Mouse (Mus musculus): ENCODE measurements around the gene U2af2.
"Not testable (repeated sequence)": the region's sequence is repeated elsewhere in the genome, so short reads cannot be mapped to it uniquely, and the experiment has no call there.

Gene U2af2

DNA sequence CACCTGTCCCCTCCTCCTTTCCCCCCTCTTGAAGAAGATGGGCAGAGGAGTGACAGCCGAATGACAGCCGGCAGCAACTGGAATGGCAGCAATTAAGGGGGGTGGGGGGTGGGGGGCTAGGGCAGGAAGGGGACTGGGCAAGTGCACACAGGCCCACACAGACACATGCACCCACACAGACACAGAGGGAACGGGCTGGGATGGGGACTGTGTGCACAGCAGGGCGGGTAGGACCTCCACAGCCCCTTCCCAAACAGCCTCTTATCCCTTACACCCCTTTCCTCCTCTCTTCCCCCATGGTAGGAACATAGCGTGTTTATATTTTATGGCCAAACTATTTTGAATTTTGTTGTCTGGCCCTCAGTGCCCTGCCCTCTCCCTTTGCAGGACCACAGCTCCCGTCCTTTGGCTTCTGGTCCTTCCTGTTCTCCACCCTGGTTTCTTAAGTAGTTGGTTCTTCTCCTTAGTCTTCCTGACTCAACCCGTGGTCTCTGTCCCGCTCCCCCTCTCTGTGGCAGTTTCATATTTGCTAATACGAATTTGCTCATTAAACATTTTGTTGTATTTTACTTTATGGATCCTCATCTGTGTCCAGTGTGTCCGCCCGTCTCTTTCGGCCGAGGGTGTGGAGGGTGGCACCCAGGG lies 17.5 kb downstream of the U2af2 start:
- not testable (repeated sequence) for DNase-seq

DNA sequence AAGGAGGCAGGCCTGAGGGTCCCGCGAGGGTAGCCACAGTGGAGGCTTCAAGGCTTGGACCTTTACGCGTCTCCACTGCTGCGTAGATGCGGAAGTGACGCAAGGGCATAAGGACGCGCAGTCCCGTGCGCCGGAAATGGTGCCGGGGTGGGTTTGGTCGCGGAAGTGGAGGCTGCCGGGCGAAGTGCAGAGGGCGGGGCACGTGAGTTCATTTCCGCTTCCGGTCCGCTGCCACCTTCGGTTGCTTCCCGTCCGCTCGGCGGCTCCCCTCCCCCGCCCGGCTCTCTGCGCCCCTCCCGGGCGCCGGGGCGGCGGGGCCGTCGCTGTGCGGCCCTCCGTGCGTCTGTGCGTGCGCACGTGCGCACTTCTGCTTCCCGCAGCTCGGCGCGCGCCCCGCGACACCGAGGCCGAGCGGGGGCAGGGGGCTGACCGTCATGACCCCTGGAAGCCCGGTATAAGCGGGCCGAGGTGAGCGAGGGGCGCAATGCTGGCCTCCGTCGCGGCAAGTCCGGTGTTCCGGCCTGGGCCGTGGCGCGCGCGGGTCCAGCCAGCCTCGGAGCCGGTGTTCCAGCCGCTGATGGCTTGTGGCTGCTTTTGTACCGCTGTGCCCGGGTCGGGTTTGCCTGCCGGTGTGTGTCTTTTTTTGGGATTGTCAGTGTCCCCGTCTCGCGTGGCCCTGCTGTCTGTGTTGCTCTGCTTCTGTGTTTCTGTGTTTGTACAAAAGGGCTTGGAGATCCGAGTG lies 18.2 kb downstream of the U2af2 start, which contains the start of gene Epn1:
TSS of gene Epn1 (plus strand) at position 226 of the 742 bp plus-strand sequence.
- DNase-seq, result peak; percentile 96

DNA sequence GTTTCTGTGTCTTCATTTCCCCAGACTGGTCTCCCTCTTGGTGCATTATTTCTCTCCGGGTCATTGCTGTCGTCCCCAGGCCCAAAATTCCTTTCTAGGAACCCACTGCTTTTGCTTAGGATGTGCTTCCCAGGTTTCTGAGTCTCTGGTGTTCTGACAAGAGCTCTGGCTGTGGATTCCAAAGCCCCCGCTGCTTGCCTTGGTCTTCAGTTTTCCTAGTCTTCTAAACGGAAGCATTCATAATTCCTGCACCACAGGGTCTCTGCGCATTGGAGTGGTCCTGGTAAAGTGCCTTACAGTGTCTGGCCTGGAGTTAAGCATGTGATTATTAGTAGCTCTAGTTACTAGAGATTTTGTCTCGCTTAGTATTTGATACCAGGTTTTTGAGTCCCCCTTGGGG lies 18.9 kb downstream of the U2af2 start:
- DNase-seq, result no peak

DNA sequence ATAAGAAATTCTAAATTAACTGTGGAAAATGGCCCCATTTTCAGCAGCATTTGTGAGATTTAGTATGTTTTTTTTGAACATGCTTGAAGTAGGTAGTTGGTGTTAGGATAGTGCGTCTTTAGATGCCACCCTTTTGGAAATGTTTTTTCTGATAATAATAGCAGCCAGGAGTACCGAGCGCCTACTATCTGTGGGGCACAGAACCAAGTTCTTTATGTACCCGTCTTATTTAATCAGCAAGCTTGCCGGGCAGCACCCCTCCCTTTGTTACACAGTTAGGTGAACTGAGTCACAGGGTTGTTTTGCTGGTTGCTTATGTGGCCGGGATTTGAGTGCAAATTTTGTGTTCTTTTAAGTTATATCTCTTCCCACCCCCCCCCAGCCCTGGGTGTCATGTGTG lies 19.3 kb downstream of the U2af2 start:
- no peak for DNase-seq

DNA sequence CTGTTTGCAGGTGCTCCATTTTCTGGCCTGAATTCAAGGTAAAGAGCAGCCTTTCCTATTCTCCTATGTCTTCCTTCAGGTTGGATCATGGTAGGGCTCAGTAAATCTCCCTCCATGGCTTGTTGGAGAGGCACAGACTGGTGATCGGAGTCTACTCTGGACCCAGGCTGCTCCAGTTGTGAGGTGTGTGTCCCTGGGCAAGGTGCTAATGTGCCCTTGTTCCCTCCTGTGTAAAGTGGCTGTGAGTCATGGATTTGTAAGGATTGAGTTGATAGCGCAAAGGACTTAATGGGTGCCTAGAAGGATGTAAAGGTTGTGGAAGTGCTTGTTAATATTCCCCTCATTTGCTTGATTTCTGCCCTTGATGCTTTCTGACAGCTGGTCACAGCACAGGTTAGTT lies 20.0 kb downstream of the U2af2 start:
- DNase-seq, result no peak

DNA sequence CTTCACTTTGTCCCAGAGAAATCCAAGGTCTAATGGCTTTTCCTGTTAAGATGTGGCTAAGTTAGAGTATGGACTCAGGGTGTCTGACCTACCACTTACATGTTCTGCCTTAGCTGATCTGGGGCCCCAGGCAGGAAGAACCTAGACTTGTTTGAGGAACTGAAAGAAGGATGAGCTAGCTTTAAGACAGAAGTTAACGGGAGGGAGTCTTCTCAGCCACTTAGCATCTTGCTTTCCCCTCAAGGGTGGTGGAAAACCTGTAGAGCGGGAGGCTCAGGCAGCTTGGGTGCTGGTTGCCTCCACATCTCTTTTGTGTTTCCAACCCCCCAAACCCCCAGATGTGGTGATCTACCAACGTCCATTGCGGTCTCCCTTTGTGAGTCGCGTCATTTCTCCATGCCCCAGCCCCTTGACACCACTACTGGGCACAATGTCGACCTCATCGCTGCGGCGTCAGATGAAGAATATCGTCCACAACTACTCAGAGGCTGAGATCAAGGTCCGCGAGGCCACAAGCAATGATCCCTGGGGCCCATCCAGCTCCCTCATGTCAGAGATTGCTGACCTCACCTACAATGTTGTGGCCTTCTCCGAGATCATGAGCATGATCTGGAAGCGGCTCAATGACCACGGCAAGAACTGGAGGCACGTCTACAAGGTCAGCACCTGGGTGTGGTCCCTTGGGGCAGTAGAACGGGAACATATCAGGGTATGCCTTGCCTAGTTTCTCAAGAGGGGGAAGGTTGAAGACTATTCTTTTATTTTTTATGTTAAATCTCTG lies 21.6 kb downstream of the U2af2 start:
- no peak for DNase-seq

DNA sequence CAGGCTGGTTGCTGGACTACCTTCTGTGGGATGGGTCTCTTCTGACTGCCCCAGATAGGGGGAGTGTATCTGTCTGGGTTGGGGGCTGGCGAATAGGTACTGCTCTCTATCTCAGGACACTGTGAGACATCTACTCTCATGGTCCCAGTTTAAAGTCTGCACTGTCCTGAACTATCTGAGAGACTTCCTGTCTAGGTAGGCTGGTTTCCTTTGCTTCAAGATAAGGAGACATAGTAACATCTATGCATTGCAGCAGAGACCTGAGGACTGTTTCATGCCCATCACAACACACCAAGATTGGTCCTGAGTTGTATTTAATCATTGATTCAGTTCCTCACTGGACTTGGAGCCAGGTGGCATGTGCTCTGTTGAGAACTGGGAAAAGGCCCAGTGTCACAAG lies 23.6 kb downstream of the U2af2 start:
- no peak for DNase-seq

DNA sequence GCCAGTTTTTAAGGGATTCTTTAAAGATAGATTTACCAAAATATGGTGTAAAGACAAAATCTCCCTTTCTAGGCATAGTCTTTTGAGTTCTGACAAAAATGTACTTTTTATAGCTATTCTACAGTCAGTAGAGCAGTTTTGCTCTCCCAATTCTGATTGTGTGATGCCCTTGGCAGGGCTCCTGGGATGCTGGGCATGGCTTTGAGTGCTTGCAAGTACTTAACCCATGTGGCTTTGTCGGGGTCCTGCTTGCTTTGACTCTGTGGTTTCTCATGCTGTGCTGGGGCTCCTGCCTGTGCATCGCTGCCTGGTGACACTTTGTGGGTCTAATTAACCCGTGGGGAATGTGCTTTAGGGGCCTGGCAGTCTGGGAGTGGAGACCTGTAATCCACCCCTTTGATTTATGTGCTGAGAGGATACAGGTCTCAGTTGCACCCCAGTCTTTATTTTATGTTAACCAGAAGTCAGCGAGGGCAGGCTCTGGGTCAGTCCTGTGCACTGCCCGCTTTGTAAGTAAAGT lies 25.0 kb downstream of the U2af2 start:
- DNase-seq, result no peak

DNA sequence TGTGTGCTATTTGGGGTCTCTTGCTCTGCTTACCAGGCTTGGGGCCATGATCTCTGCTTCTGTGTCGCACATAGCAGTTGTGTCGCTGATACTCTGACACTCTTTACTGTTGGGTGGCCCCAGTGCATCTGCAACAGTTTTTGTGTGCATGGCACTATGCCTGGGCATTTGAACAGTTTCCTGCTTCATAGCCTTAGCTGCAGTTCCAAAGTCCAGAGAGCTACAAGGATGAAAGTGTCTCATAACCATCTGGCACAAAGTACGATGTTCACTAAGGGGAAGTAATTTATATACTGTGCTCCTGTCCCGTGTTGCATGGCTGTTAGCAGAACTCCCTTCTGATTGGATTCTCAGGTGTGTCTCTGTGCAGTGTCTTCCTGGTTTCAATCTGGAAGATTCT lies 25.9 kb downstream of the U2af2 start:
- DNase-seq, result no peak

DNA sequence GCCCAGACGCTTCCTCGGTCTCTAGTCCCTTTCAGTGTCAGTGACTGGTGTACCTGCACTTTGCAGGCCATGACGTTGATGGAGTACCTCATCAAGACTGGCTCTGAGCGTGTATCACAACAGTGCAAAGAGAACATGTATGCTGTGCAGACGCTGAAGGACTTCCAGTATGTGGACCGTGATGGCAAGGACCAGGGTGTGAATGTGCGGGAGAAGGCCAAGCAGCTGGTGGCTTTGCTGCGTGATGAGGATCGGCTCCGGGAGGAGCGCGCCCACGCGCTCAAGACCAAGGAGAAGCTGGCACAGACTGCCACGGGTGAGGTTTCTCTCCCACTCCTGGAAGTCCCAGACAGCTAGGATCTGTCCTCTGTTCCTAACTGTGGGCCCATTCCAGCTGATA lies 27.9 kb downstream of the U2af2 start:
- DNase-seq, result no peak

DNA sequence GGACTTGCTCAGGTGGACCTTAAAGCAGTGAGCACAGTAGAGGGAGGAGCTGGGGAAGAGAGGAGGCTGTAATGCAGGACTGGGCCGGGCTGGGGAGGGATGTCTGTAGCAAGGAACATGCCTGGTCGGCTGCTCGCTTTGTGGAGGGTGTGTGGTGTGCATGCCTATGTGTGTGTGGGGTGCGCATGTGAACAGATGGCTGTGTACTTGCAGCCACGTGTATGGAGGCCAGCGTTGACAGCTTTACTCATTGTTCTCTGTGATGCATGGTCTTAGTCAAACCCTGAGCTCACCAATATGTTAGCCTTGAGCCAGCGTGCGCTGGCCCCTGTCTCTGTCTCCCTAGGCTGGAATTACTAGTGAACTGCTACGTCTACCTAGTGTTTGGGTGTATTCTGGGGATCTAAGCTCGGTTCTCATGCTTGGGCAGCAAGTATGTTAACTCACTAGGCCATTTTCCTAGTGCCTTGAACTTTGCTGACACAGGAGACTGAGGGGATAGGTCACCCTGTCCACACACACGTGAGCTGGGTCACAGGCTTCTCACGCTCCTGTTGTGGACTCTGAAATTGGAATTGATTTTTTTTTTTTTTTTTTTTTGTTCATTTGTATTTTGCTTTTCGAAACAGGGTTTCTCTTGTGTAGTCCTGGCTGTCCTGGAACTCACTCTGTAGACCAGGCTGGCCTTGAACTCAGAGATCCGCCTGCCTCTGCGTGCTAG lies 29.2 kb downstream of the U2af2 start:
- no peak for DNase-seq

DNA sequence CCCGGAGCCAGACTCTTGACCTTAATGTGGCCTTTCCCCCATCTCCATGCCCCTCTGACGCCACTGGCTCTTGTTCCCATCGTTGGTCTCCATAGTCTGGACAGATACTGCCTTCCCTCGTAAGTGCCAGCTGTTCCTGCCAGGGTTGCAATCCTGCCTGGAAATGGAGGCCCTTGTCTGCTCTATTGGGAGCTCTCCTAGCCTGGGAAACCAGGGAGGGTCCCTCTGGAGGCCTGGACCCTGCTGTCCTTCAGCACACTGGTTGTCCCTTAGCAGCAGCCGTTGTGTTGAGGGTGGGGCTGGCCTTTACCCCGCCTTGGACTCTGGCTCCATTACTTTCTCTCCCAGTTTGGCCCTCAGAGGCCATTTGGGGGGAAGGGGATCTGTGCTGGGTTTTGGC lies 30.4 kb downstream of the U2af2 start:
- DNase-seq, result no peak

DNA sequence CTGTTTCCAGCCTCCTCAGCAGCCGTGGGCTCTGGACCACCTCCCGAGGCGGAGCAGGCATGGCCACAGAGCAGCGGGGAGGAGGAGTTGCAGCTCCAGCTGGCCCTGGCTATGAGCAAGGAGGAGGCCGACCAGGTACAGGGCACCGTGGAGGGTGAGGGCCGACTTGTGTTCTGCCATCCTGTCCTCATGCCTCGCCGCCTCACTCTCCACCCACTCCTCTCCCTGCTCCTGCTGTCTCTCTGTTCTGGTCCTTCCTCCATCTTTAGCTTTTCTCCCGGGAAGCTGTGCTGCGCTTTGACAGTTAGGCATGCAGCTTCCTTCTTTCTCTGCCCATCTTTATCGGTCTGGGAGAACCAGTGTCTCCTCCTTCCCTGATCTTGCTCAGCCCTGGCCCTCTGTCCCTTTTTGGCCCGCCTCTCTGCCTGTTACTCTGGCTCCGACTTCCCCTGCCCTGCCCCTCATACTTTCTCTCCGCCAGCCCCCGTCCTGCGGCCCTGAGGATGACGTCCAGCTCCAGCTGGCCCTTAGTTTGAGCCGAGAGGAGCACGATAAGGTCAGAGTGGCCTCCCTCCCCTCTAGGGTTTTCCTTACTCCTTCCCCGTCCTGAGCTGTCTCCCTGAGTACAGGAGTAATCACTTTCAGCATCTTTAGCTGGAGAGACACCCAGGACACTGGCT lies 31.0 kb downstream of the U2af2 start:
- DNase-seq, result no peak

DNA sequence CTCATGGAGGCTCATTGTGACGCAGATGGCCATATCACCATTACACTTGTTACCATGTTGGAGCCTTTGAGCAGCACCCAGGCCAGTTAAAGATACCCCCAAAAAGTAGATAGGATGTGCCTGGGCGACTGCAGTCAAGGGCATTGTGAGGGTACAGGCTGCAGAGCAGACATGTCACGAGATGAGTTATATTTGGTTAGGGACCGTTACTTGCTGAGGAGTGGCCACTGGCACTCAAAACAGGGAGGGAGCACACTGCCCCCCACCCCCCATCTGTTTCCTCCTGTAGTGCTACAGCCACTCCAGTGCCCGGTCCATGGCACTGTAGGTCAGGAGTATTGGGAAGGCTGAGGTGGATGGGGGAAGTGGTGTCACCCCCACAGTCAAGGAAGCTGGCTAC lies 36.8 kb downstream of the U2af2 start:
- no peak for DNase-seq

DNA sequence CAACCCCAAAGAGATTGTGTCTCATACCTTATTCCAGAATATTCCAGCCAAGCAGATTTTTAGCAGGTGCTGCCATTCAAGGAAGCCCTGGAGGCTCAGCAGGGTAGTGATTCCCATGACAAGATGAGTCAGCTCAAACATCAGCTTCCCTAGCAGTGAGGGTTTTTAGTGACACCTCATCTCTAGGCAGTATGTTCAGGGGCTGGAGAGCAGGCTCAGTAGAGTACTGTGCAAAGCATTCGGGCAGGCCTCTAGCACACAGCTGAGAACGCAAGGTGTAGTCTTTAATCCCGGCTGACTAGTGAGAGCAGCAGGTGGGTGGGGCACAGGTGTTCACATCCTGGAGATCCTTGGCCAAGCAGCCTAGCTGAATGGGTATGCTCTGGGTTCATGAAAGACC lies 37.9 kb downstream of the U2af2 start:
- DNase-seq, result no peak

DNA sequence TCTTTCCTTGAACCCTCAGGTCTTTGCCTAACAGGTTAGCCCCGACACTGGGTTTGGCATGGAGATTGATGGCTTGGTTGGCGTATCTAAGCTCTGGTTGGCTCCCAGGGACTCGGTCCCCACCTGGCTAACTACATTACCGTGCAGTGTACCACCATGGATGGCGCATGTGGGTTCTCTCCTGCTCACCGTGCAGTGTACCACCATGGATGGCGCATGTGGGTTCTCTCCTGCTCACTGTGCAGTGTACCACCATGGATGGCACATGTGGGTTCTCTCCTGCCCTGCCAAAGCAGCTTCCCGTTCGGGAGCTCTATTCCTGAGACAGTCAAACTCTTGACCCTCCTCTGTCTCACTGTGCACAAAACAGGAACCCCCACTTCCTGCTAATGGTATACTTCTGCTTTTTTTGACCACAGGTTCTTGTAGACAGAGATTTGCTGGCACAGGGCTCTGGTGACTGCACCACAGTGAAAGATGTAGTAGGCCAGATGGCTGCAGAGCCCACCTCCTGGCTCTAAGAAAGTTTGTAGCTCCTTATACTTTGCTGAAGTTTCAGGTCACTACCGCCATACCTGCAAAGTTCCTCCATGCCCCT lies 39.2 kb downstream of the U2af2 start:
- no peak for DNase-seq

DNA sequence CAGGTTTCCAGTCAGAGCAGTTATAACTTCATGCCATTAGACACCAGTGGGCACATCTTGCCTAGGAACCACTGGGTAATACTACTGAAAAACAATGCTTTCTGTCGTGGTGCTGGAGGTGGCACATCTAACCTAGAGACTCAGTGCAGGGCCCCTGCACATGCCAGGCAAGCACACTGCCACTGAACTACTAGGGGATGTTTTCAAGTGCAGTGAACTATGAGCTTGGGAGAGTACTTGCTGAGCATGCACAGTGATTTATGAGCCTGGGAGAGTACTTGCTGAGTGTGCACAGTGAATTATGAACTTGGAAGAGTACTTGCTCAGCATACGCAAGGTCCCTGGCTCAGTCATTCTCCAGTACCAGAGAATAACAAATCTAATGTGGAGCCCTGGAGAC lies 40.6 kb downstream of the U2af2 start:
- DNase-seq, result no peak

DNA sequence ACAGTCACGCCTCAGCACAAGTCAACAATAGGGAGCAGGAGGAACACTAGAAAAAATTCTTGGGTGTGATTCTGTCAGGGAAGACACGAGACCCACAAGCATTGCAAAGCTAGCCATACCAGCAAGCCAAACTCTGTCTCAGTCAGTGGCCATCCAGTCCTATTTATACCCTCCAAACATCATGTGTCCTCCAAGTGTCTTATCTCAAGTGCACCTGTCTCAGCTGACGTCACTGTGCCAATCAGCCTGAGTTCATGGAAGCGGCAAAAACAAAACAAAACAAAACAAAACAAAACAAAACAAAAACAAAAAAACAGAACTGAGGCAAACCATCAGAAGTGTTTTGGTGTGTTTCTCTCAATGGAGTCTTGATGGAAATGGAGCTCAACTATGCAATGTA lies 46.3 kb downstream of the U2af2 start:
- no peak for DNase-seq

DNA sequence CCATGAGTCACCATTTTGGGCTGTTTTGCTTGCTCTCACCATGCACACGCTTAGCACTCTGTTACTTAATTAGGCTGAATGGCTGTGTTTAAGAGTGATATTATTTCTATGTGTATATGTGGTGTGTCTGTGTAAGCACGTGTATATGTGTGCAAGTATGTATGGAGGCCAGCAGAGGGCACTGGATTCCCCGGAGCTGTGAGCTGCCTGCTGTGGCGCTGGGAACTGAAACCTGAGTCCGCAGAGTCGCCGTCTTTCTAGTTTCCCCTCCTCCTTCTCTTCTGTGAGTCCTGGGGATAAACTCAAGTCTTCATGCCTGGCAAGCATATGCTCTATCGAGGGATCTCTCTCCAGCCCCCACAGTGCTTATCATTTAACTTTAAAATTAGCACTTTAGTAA lies 47.4 kb downstream of the U2af2 start:
- no peak for DNase-seq

DNA sequence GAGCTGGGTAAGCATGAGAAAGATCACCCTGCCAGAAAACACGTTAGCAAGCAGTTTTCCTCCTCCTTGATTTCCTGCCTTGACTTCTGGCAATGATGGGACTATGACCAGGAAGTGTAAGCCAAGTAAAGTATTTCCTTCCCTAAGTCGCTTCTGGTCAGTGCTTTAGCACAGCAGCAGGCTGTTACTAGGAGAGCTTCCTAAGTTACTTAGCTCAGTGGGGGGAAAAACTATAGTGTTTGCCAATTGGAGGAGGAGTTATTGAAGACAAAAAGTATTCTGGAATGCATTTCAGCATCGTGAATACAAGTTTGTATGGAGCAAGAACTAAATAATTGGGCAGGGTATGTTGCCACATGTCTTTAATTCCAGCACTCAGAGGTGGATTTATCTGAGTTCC lies 50.8 kb downstream of the U2af2 start:
- no peak for DNase-seq

DNA sequence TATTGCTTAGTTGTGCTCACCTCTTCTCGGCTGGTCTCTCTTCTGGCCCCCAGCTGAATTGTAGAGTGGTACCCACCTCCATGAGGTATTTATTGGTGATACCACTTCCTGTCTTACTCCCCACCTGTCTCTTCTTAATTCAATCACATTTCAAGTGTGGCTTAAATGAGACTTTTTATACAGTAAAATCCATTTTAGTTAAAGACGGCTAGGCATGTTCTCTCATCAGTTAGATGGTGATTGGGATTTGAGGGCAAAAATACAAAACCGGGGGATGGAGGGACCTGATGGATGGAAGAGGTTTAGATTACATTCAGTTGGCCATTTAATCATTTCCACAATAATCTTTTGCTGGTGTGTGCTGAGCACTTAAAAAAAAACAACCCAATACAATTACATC lies 54.9 kb downstream of the U2af2 start, which contains the start of gene Rfpl4:
TSS of gene Rfpl4 (minus strand) at position 101 of the 400 bp plus-strand sequence.
- DNase-seq, result no peak

DNA sequence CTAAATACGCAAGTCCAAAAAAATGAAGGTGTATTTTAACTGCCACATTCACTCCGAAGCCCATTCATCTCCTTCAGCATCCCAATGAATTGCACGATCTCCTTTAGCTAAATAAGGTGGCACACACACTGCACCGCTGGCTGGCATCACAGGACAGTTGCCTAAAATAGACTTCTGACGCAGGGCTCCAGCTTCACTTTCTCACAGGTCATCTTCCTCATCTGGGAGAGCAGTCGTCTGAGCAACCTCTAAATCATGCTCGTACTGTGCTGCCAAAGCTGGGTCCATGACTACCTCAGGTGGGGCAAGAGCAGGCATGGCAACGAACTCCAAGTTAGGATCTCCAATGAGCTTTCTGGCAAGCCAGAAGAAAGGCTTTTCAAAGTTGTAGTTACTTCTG lies 63.1 kb downstream of the U2af2 start:
- no peak for DNase-seq

Measured in cerebellum, adult 11 months (tissue).